Mouse (Mus musculus): Measurements from ENCODE around the gene Macrod1. TPM values are rescaled to one million over a fixed set of nuclear protein-coding genes. Genes with fewer than 3 reads are reported as not detected.

Gene Macrod1
- polyA plus RNA-seq, 1 experiment from 2014 or later: 5.3 TPM

- no peaks in the 10 kb centered on the region for H3K36me3 ChIP-seq (replicated peaks)
- H3K27me3 ChIP-seq: peaks cover 12% of the 10 kb centered on the region
- H3K27ac ChIP-seq: no peak overlapping the region
- no peak for ATAC-seq (ENCODE audit: low FRiP score)
- 3% methylated on average over 5 of the region's 5 CpGs for WGBS
- peaks cover 92% of the 10 kb centered on the region for H3K4me1 ChIP-seq
- no peak overlapping the region for H3K9ac ChIP-seq
- no peak overlapping the region for H3K4me3 ChIP-seq (replicated peaks)
- H3K9me3 ChIP-seq: no peaks in the 10 kb centered on the region
- H3K4me2 ChIP-seq: 0 out of 2 replicates have a peak overlapping the region, but pooled peaks have one; percentile 3
These were observed 53.5 kb downstream of the Macrod1 start for GRCm38 (mm10) chr19:7110097-7110496.

GRCm38 (mm10) chr19:7110875-7111274 lies 54.3 kb downstream of the Macrod1 start:
- H3K36me3 ChIP-seq (replicated peaks): no peaks in the 10 kb centered on the region
- 43% methylated on average over 6 of the region's 6 CpGs for WGBS
- peaks cover 12% of the 10 kb centered on the region for H3K27me3 ChIP-seq
- H3K9me3 ChIP-seq: no peaks in the 10 kb centered on the region
- H3K4me2 ChIP-seq: 0 out of 2 replicates have a peak overlapping the region, but pooled peaks have one; percentile 3
- no peak for ATAC-seq (ENCODE audit: low FRiP score)
- no peak overlapping the region for H3K9ac ChIP-seq
- no peak overlapping the region for H3K4me3 ChIP-seq (replicated peaks)
- H3K27ac ChIP-seq: no peak overlapping the region
- peaks cover 88% of the 10 kb centered on the region for H3K4me1 ChIP-seq

- no peaks in the 10 kb centered on the region for H3K9me3 ChIP-seq
- H3K4me3 ChIP-seq (replicated peaks): no peak overlapping the region
- peaks cover 12% of the 10 kb centered on the region for H3K27me3 ChIP-seq
- no peaks in the 10 kb centered on the region for H3K36me3 ChIP-seq (replicated peaks)
- peaks cover 89% of the 10 kb centered on the region for H3K4me1 ChIP-seq
- H3K9ac ChIP-seq: no peak overlapping the region
- H3K4me2 ChIP-seq: no peak overlapping the region
- H3K27ac ChIP-seq: no peak overlapping the region
- no peak for ATAC-seq (ENCODE audit: low FRiP score)
- WGBS: 85% methylated on average over 6 of the region's 6 CpGs
These were observed 54.7 kb downstream of the Macrod1 start for GRCm38 (mm10) chr19:7111309-7111708.

GRCm38 (mm10) chr19:7111710-7112109 lies 55.1 kb downstream of the Macrod1 start:
- Histone ChIP-seq H3K4me2 (no peak overlapping the region), H3K4me3 (replicated peaks) (no peak overlapping the region), H3K9me3 (no peaks in the 10 kb centered on the region), H3K4me1 (peaks cover 93% of the 10 kb centered on the region), H3K9ac (no peak overlapping the region), H3K27ac (no peak overlapping the region), H3K36me3 (replicated peaks) (no peaks in the 10 kb centered on the region), H3K27me3 (peaks cover 15% of the 10 kb centered on the region)
- WGBS: 85% methylated on average over 4 of the region's 4 CpGs
- no peak for ATAC-seq (ENCODE audit: low FRiP score)

- H3K36me3 ChIP-seq (replicated peaks): no peaks in the 10 kb centered on the region
- H3K4me2 ChIP-seq: no peak overlapping the region
- H3K9me3 ChIP-seq: no peaks in the 10 kb centered on the region
- H3K4me1 ChIP-seq: peaks cover 89% of the 10 kb centered on the region
- 0 out of 2 replicates have a peak, but pooled peaks have one; percentile 3 for ATAC-seq (ENCODE audit: low FRiP score)
- WGBS: 16% methylated on average over 3 of the region's 3 CpGs
- H3K27ac ChIP-seq: no peak overlapping the region
- H3K27me3 ChIP-seq: peaks cover 15% of the 10 kb centered on the region
- no peak overlapping the region for H3K9ac ChIP-seq
- H3K4me3 ChIP-seq (replicated peaks): no peak overlapping the region
These were observed 56.0 kb downstream of the Macrod1 start for GRCm38 (mm10) chr19:7112628-7113027.

GRCm38 (mm10) chr19:7113574-7113973 lies 57.0 kb downstream of the Macrod1 start:
- H3K27ac ChIP-seq: peak overlapping the region; percentile 79
- H3K36me3 ChIP-seq (replicated peaks): no peaks in the 10 kb centered on the region
- WGBS: 8% methylated on average over 14 of the region's 14 CpGs
- peaks cover 80% of the 10 kb centered on the region for H3K4me1 ChIP-seq
- ATAC-seq (ENCODE audit: low FRiP score): peak; percentile 44; the same call in 1 of the 2 replicates
- peaks cover 16% of the 10 kb centered on the region for H3K27me3 ChIP-seq
- no peak overlapping the region for H3K4me3 ChIP-seq (replicated peaks)
- H3K4me2 ChIP-seq: no peak overlapping the region
- no peaks in the 10 kb centered on the region for H3K9me3 ChIP-seq
- H3K9ac ChIP-seq: peak overlapping the region; percentile 9; the same call in 1 of the 2 replicates

- Histone ChIP-seq H3K9me3 (no peaks in the 10 kb centered on the region), H3K27ac (no peak overlapping the region), H3K9ac (no peak overlapping the region), H3K27me3 (peaks cover 20% of the 10 kb centered on the region), H3K36me3 (replicated peaks) (no peaks in the 10 kb centered on the region), H3K4me3 (replicated peaks) (no peak overlapping the region), H3K4me1 (peaks cover 57% of the 10 kb centered on the region), H3K4me2 (no peak overlapping the region)
- no peak for ATAC-seq (ENCODE audit: low FRiP score)
- 89% methylated on average over 4 of the region's 4 CpGs for WGBS
These were observed 59.6 kb downstream of the Macrod1 start for GRCm38 (mm10) chr19:7116038-7116731.

- Histone ChIP-seq H3K4me2 (no peak overlapping the region), H3K27ac (no peak overlapping the region), H3K4me1 (peaks cover 57% of the 10 kb centered on the region), H3K9ac (no peak overlapping the region), H3K36me3 (replicated peaks) (no peaks in the 10 kb centered on the region), H3K27me3 (peaks cover 20% of the 10 kb centered on the region), H3K9me3 (no peaks in the 10 kb centered on the region), H3K4me3 (replicated peaks) (no peak overlapping the region)
- WGBS: 67% methylated on average over 4 of the region's 4 CpGs
- no peak for ATAC-seq (ENCODE audit: low FRiP score)
These were observed 60.5 kb downstream of the Macrod1 start for GRCm38 (mm10) chr19:7117141-7117540.

GRCm38 (mm10) chr19:7117653-7118307 lies 61.2 kb downstream of the Macrod1 start:
- no peak for ATAC-seq (ENCODE audit: low FRiP score)
- Histone ChIP-seq H3K36me3 (replicated peaks) (no peaks in the 10 kb centered on the region), H3K27ac (no peak overlapping the region), H3K9ac (no peak overlapping the region), H3K9me3 (no peaks in the 10 kb centered on the region), H3K27me3 (peaks cover 20% of the 10 kb centered on the region), H3K4me3 (replicated peaks) (no peak overlapping the region), H3K4me1 (peaks cover 57% of the 10 kb centered on the region), H3K4me2 (no peak overlapping the region)
- WGBS: 78% methylated on average over 8 of the region's 8 CpGs

GRCm38 (mm10) chr19:7121252-7121651 lies 64.6 kb downstream of the Macrod1 start:
- whole genome bisulfite sequencing: 78% methylated on average over 11 of the region's 11 CpGs
- Histone ChIP-seq H3K9ac (no peak overlapping the region), H3K27ac (no peak overlapping the region), H3K27me3 (peaks cover 23% of the 10 kb centered on the region), H3K4me2 (no peak overlapping the region), H3K4me1 (peaks cover 33% of the 10 kb centered on the region), H3K9me3 (no peaks in the 10 kb centered on the region), H3K4me3 (replicated peaks) (no peak overlapping the region), H3K36me3 (replicated peaks) (no peaks in the 10 kb centered on the region)
- ATAC-seq (ENCODE audit: low FRiP score): no peak

GRCm38 (mm10) chr19:7122277-7122676 lies 65.7 kb downstream of the Macrod1 start:
- Histone ChIP-seq H3K27me3 (peaks cover 22% of the 10 kb centered on the region), H3K4me3 (replicated peaks) (no peak overlapping the region), H3K9me3 (no peaks in the 10 kb centered on the region), H3K36me3 (replicated peaks) (no peaks in the 10 kb centered on the region), H3K4me1 (peaks cover 25% of the 10 kb centered on the region), H3K9ac (0 out of 2 replicates have a peak overlapping the region, but pooled peaks have one; percentile 17), H3K27ac (peak overlapping the region; percentile 26), H3K4me2 (no peak overlapping the region)
- ATAC-seq (ENCODE audit: low FRiP score): peak; percentile 58; the same call in 1 of the 2 replicates
- 53% methylated on average over 4 of the region's 4 CpGs for WGBS

GRCm38 (mm10) chr19:7122698-7123306 lies 66.2 kb downstream of the Macrod1 start:
- peak; percentile 51; the same call in 1 of the 2 replicates for ATAC-seq (ENCODE audit: low FRiP score)
- Histone ChIP-seq H3K27ac (peak overlapping the region; percentile 26), H3K27me3 (peaks cover 22% of the 10 kb centered on the region), H3K4me3 (replicated peaks) (no peak overlapping the region), H3K9ac (0 out of 2 replicates have a peak overlapping the region, but pooled peaks have one; percentile 17), H3K4me2 (no peak overlapping the region), H3K4me1 (peaks cover 25% of the 10 kb centered on the region), H3K9me3 (no peaks in the 10 kb centered on the region), H3K36me3 (replicated peaks) (no peaks in the 10 kb centered on the region)
- 41% methylated on average over 10 of the region's 10 CpGs for WGBS
